Mouse (Mus musculus): ENCODE data around the gene Ankrd63.

Ankrd63 gene

DNA sequence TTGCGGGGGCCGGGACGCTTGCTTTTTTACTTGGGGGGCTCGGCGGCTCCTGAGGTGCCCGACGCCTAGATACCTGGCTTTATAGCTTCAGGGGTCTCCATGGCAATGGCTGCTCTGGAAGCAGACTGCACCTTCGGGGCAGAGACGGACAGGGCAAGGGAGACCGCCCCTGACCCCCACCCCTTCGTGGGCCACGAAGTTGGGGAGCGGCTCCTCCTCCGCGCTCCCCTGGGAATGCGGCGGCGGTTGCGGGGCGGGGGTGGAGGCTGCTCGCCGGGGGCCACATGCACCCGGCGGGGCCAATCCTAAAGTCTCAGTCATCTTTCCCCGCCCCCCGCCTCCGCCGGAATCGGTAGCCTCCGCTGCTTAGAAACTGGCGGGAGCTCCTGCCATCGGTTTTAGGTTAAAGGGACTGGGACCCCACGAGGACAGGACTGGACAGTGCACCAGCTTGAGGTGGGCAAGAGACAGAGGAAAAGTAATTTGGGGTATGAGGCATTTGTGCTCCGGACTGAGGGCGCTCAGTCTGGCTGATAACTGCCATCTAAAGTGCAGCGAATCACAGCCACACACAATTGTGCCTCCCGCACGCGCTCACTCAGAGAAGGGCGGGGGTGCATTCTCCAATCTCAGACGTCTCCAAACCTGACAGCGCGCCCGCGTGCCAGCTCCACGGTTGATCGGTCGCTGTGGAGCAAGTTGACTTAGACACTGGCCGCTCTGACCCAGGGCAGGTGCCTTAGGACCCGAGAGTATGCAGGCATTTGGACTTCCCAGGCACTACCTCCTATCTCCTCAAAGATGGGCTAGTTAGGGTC is at the start of gene Ankrd63:
Gene Ankrd63, minus strand, starts transcription at position 51 of the 818 bp plus-strand sequence.
- DNase-seq (ENCODE audit: low spot score in 2 of 2): no peak

DNA sequence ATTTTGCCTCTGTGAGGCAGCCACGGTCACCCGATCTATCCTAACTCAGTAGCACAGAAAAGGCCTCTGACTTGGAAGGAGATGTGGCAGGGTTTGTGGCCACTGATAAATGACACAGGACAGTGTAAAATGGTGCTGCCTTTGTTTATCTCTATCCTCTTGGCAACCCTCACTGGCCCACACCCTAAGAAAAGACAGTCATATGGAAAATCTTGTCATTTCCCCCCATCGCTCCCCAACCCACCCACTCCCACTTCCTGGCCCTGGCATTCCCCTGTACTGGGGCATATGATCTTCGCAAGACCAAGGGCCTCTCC is 49.0 kb upstream of the Ankrd63 start:
- no peak for DNase-seq (ENCODE audit: low spot score in 2 of 2)

DNA sequence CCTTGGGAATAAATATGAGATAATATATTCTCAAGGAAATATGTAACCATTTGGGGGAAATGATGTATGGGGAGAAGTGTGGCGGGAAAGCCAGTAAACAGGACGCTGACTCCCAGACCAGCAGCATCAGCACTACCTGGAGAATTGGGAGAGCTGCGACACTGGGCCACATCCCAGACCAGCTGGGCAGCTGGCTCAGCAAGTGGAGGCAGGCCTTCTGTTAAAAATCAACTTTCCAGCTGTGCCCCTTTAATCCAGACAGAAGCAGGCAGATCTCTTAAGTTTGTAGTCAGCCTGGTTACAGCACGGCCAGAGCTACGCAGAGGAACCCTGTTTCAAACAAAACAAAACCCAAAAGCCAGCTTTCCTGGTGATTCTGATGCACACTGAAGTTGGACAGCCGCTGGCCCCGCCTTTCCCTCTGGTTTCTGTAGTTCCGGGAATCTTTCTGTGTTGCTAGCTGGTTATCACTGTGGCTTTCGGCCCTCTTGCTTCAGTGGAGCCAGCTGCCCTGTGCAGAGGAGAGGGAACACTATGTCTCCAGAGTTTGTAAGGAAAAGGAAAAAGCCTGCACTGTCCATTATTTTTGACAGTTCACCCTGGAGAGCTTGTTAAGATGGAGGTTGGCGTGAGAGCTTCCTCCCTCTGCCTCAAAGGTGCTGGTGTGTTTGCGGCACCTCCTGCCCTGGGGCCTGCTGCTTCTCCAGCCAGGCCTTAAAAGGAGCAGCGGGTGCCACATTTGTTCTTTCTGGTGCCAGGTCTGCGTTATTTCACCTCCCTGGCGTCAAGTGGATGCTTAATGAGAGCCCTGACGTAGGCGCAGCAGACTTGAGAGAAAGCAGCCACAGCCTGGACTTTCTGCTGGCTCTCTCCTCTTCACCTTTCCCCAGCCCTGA is 48.4 kb upstream of the Ankrd63 start:
- no peak for DNase-seq (ENCODE audit: low spot score in 2 of 2)

DNA sequence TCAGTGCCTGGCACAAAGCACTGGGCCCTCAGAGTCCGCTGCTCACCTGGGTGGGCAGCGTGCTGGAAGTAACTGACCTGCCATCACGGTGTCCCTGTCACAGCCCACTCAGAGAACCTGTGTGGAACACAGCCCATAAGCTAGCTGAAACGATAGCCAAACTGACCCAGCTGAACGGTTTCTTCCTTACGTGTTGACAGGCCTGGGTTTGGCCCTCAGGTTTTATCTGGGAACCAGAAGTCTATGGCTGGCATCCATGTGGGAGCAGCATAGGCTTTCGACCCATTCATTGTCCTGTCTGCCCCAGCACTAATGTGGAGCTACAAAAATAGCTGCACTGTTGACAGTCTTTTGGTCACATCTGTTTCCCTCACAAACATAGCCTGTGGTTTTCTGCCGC is 46.7 kb upstream of the Ankrd63 start:
- no peak for DNase-seq (ENCODE audit: low spot score in 2 of 2)

DNA sequence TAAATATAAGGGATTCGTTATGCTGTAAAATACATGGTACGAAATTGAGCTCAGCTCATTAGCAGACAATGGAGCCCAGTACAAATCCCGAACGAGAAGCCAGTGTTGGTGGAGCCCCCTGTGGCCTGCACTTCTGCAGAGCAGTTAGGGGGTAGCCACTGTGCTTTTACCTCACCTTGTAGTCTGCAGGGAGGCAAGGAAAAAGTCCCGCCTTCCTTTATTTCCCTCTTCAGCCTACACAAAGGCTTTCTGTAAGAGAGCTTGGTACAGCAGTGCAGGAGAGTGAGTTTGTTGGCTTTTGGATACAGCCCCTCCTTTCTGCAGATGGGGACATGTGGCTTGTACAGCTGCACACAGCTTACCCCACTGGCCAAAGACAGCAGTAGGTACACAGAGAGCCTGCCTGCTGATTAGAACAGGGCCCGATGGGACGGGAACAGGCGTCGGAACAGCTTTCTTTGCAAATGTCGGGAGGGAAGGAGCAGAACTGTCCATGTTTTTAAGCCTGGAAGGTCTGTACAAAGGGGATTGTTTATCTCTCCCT is 45.6 kb upstream of the Ankrd63 start:
- DNase-seq (ENCODE audit: low spot score in 2 of 2): no peak

DNA sequence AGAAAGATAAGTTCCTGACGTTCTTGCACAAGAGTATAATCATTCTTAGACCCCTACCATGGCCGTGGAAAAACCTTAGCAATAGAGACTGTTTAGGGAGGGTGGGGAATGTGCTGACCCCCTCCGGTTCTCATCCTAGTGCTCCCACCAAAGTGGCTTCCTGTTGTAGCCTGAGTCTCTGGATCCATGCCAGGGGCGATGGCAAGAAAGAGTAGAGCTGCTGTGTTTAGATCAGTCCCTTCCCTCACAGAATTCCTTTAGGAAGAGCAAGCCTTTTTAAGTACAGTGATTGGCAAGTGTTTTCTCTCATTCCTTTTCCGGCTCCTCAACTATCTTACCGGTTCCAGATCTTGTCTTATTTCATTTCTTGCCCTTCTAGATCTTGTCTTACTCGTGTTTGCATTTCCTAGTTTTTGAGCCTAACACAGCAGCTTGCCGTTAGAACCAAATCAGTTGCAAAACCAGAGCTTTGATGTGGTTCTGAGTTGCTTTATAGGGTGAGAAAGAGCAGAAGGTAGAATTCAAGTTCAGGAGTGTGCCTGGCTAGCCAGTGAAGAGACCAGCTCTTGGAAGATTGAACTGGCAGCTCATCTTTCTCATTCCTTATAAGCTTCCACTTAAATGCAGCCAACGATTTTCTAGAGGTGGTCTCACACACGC is 43.7 kb upstream of the Ankrd63 start:
- no peak for DNase-seq (ENCODE audit: low spot score in 2 of 2)

DNA sequence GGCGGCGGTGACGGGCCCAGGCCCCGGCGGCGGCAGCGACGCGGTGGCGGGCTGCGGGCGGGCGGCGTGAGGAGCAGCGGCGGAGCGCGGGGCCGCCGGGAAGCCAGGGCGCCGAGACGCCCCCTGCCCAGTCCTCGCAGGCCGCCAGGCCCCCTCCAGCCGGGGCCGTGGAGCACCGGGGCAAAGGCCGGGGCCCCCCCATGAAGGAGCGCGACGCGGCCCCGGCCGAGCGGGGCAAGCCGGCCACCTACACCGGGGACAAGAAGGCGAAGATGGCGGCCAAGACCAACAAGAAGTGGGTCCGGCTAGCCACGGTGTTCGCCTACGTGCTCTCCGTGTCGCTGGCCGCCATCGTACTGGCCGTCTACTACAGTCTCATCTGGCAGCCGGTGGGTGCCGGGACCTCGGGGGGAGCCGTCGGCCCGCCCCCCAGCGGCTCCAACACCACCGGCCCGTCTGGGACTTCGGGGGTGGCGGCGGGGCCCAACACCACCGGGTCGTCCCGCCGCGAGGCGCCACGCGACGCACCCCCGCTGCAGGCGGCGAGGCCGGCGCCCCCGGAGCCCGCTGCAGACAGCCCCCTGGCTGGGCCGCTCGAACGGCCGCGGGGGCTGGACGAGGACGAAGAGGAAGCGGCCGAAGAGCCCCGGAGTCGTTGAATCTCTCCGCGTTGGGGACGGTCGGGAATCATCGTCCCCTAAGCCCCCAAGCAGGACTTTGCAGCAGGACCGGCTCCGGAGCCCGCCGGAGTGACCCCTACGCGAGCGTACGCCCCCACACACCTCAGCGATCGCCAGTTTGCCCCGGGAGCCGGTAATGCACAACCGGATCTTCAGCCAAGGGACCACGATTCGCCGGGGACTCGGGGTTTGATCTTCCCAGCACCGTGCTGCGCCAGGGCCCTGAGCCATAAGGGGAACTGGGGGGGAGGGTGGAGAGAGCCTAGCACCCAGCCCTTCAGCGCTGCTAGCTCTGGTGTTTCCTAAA is 42.4 kb upstream of the Ankrd63 start:
- DNase-seq (ENCODE audit: low spot score in 2 of 2): no peak

DNA sequence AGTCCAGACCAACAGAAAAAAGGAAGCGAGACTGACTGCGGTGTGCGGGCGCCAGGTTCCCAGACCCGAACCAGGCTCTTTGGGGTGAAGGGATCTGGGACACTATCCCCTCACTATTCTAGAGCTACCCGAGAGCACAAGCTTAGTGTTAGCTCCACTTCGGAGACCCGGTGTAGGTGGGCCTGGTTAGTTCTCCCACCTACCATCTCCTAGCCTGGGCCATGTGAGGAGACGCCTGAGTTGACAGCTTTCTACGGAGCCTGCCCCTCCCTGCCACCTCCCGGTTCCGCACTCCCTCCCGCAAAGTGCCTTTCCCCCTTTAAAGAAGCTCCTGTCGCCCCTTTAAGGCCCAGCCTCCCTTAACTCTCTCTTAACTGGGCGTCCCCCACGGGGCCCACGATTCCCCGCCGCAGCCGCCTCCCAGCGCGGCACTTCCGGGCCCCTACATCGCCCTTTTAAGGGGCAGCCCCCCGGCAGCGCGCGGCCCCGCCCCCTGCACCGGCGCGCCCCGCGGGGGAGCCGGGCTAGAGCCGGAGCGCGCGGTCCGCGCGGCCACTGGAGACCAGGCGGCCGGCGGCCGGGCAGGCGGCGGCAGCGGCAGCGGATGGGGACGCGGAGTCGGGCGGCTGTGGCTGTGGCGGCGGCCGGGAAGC is 41.6 kb upstream of the Ankrd63 start, which contains the start of gene Inafm2:
Gene Inafm2, plus strand, starts transcription at position 527 of the 653 bp plus-strand sequence.
- DNase-seq (ENCODE audit: low spot score in 2 of 2): peak; percentile 84 to 91

DNA sequence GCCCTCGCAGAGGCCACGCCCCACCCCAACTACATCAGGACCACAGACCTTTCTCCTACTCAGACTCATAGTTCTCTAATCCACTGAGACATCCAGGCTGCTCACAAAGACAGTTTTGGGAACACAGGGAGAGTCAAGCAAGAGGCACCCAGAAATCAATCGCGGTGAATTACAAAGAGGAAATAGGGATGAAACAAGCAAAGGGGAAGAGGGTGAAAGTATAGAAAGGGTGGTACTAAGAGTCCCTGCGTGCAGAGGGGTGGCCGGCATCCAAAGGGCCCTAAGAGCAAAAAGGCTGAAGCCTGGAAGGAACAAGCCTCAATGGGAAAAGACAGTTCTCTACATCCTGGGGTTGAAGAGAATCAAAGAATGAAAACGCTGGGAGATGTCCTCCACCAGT is 40.9 kb upstream of the Ankrd63 start:
- DNase-seq (ENCODE audit: low spot score in 2 of 2): no peak

DNA sequence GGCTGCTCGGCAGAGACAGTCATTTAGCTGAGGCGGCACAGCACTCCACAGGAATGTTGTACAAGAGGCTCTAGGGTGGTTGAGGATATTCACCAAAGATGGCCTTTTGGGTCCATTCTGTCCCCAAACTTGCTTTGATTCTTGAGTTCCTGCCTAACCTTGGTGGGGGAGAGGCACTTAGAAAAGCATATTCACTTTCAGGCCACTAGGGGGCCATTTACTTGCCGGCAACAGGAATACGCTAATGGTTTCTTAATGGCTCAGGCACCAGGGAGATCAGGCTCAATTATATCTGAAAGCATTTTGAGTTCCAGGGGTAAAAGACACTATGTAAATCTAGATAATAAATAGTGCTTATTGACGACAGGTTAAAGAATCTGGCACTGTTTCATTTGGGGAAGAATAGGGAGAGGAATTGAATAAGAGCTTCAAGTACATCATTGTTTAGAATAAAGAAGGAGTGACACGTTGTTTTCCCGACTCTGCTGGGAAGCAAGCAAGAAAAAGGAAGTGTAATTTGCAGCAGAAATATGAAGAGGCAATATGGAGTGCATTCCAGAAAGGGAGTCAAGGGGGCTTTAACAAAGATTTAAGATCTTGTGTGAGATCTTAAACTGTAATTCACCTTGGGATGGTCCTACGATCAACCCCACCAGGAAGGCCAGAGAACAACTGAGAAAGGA is 39.6 kb upstream of the Ankrd63 start:
- DNase-seq (ENCODE audit: low spot score in 2 of 2): no peak

DNA sequence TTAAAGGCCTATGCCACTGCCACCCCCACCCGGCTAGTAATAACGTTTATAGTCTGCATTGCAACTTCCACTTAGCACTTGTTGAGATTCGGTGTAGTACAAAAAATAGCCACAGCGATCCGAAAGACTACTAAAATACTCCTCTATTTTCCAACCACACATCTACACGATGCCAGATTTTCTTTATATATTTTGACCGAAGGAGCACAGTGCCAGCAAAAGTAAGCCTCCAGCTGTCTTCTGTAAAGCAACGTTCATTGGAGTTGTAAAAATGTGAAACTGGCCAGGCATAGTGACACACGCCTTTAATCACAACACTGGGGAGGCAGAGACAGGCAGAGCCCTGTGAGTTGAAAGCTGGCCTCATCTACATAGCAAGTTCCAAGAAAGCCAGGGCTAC is 37.4 kb upstream of the Ankrd63 start:
- DNase-seq (ENCODE audit: low spot score in 2 of 2): no peak

DNA sequence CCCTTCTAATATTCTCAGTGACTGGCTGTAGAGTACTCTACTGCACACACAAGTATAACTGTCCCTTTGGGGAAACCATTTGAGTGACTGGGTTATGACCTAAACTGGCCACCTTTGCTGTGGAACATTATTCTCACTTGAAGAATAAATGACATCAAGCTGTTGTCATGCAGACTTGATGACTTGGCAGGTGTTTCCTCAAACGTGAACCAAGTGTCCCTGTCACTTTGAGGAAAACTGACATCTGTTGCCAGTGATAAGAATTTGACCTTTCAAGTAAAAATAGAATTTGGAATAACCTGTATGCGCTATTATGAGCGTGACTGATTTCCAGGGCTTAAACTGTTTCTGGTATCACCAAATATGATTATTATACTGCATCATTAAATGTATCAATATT is 36.6 kb upstream of the Ankrd63 start:
- no peak for DNase-seq (ENCODE audit: low spot score in 2 of 2)

DNA sequence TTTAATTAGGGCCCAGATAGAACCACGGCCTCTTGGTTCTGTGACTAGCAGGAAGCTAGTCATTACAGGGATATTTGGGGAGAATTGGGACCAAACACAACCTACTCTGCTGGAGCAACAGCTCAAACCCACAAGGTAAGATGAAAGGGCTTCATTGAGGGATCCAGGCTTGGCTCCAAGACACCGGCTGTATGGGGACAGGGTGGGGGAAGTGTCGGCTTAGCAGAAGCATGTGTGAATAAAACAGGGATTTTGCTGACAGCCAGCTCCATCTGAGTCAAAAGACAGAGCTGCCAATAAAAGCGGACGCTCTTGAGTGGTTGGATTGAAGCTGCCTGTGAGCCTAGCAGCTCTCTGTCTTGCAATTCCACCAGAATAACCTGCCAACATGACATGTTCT is 29.6 kb upstream of the Ankrd63 start:
- no peak for DNase-seq (ENCODE audit: low spot score in 2 of 2)

DNA sequence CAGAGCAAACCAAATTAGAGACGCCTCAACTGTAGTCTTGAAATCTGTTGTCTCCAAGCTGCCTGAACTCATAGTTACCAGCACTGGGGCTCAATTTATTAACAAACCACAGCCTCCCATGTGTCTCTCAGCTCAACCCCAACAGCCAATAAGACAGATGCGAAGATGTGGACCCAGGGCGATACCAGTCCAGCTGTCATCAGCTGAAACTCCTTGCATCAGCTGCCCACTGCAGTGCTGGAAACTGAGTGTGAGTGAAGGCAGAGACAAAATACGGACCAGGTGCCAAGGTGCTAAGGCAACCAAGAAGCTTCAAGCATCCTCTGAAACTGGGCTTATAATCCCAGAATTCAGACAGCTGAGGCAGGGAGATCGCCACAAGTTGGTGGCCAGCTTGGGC is 28.2 kb upstream of the Ankrd63 start:
- no peak for DNase-seq (ENCODE audit: low spot score in 2 of 2)

DNA sequence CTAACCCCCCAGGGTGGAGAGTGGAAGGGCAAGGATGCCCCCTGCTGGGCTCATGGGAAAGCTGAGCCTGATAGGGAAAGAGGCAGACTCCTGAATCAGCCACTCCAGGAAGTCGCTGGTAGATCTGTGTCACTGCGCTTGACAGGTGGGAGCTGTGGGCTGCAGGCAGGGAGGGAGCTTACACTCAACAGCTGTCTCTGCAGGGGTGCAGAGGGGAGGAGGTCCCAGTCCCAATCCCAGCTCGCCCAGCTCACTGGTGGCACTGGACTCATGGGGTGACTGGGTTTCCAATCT is 26.8 kb upstream of the Ankrd63 start:
- peak in 1 of 2 experiments; percentile 72 for DNase-seq (ENCODE audit: low spot score in 2 of 2)

DNA sequence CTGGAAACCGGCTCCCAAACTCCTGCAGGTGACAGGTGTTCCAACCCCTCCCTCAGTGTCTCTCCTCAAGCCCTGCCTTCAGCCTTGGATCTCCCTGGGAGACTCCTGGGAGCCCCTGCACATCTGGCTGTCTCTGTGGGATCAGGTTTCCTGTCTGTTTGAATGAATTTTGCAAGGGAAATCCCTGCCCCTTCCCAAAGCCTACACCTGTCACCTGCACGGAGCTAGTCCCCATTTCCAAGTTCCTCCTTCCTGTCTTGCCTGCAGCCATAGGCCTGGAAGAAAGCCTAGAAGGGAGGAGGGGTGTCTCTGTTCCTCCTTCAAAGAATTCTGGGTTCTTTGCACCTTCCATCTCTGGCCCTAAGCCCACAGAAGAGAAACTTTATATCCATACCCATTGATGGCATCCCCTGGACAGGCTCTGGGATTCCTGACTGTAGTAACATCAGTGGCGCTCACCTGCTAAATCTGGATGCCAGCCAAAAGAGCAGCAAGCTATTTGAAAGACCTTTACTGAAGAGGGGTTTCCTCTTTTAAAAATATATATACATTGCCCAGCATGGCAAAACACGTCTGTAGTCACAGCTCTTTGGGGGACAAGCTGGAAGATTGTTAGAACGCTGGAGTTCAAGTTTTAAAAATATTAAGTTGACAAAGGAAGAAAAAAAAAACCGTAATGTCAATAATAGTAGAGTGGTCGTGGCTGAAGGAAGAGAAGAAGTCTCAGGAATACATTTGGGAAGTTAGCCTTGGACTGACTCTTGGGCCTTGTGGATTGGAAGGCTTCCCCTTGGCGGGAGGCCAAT is 26.3 kb upstream of the Ankrd63 start:
- no peak for DNase-seq (ENCODE audit: low spot score in 2 of 2)

DNA sequence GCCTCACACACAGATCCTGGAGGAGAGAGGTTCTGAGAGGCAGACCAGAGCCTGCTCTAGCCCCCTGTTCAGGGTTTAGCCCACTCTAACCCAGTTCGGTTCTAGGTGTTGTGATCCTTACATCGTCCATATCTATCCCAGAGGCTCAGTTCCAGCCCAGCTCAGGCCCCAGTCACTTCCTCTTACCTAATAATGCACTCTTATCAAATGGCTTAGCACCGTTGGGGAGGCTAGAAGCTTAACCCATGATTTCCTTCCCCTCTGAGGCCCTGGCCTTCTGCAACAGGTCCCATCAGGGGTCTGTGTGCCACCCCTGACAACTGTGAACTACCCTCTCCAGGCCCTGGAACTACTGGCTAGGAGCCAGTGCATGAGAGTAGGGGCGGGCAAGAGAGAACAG is 25.4 kb upstream of the Ankrd63 start:
- DNase-seq (ENCODE audit: low spot score in 2 of 2): no peak

DNA sequence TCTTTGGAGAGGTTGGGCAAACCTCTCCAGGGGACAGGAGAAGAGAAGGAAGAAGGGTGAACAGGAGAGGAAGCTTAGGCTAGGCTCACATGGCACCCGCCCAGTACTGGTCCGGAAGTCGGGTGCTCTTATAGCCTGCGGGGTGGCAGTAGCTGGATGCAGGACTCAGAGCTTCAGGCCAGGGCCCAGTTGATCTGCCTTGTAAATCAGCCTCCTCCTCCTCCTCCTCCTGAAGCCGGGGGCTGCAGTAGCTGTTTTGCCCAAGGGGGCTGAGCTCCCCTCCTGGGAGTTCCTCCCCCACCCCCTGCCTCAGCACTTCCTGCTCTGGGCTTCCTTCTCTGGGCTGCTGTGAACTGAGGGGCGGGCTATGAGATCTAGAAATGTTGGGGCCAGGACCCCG is 24.6 kb upstream of the Ankrd63 start, which contains the start of gene Plcb2:
Gene Plcb2, minus strand, starts transcription at position 102 of the 400 bp plus-strand sequence.
- DNase-seq (ENCODE audit: low spot score in 2 of 2): no peak

DNA sequence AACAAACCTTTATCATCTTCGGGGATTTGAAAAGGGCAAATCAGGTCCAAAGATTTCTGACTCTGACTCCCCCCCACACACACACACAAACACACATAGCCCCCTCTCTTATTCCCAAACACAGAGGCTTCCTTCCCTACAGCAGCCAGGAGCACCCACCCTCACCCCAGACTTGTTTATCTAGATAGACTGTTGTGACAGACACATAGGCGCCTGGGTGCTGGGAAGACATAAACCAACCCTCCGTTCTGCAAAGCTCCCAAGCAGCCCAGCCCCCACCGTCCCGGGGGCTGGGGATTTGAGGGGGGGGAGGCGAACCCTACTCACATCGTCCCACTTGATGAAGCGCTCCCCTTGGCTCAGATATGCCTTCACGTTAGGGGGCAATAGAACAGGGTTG is 24.1 kb upstream of the Ankrd63 start:
- no peak for DNase-seq (ENCODE audit: low spot score in 2 of 2)

Measured in urinary bladder, postnatal 36 days (tissue).